Mouse (Mus musculus) cortical plate, adult 2 months (tissue): Measurements from ENCODE around the gene Ier5l. TPM values are rescaled to one million over a fixed set of nuclear protein-coding genes. Genes with fewer than 3 reads are reported as not detected.
A peak's percentile ranks its signal among the peaks of the same experiment; 100 is the strongest.

Experiments used
- H3K27ac ChIP-seq: fragments of 200-500 bp; 2 replicates; pipeline ENCODE4 v1.5.1; 2012; ENCODE audit warnings: low read length, control low read depth, inconsistent platforms; ENCODE audit not compliant: insufficient read depth
- H3K4me1 ChIP-seq: fragments of 200-500 bp; 2 replicates; pipeline ENCODE4 v1.6.1; 2011; ENCODE audit warnings: low read length; ENCODE audit not compliant: control insufficient read depth, insufficient read depth
- H3K4me3 ChIP-seq: fragments of 200-500 bp; 2 replicates; pipeline ENCODE4 v1.5.1; 2011; ENCODE audit warnings: mild to moderate bottlenecking, low read length, control low read depth; ENCODE audit not compliant: insufficient read depth
- CTCF ChIP-seq: fragments of 200-500 bp; IDR thresholded peaks from 2 replicates; pipeline ENCODE4 v1.5.1; 2011; ENCODE audit warnings: mild to moderate bottlenecking, control low read depth, low read length; ENCODE audit not compliant: insufficient read depth; ENCODE audit errors: extremely low read depth
- POLR2A ChIP-seq: fragments of 200-500 bp; IDR thresholded peaks from 2 replicates; pipeline ENCODE4 v1.6.1; 2011; ENCODE audit warnings: mild to moderate bottlenecking, low read length, control low read depth; ENCODE audit not compliant: insufficient read depth; ENCODE audit errors: extremely low read depth
- polyA plus RNA-seq: library from polyadenylated mRNA; depleted of rRNA; stranded (reverse); fragments of >200 nt; gene quantifications from 2 replicates; pipeline ENCODE4 v1.2.3, GENCODE M21; 2012; rRNA removed

The Ier5l gene
- 19.5 and 22.1 TPM in 2 replicates for polyA plus RNA-seq

- Histone ChIP-seq H3K27ac (peak within 1 kb of the TSS; percentile 90), H3K4me3 (peak within 1 kb of the TSS; percentile 52), H3K4me1 (no peaks in the 10 kb centered on the region)
- TF ChIP-seq CTCF = no peak
- peak; percentile 95 for TF ChIP-seq POLR2A
These were observed at the start of gene Ier5l for GRCm38 (mm10) chr2:30474039-30474438. TSS of gene Ier5l (minus strand) at chr2:30474219.

DNA sequence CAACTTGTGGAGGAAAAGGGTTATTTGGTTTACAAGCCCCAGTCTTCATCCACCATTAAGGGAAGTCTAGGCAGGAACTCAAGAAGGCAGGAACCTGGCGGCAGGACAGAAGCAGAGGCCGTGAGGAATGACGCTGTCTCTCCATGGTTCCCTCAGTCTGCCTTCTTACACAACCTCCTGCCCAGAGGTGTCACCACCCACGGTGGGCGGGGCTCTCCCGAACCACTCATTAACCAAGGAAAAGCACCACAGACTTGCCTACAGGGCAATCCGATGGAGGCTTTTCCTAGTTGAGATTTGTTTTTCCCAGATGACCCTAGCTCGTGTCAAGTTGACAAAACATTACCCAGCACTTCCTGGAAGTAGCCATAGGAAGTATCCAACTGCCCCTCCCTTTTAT lies 49.7 kb upstream of the Ier5l start:
- no peak overlapping the region for H3K27ac ChIP-seq

GRCm38 (mm10) chr2:30510711-30511380 lies 36.8 kb upstream of the Ier5l start:
- no peaks in the 10 kb centered on the region for H3K4me1 ChIP-seq
- no peak for TF ChIP-seq CTCF
- TF ChIP-seq POLR2A = no peak
- no peak overlapping the region for H3K4me3 ChIP-seq
- H3K27ac ChIP-seq = no peak overlapping the region

More for the DNA sequence above, 49.7 kb upstream of the Ier5l start:
- Histone ChIP-seq H3K4me3 (no peak overlapping the region), H3K4me1 (peaks cover 3% of the 10 kb centered on the region)
- TF ChIP-seq POLR2A (no peak), CTCF (no peak)

DNA sequence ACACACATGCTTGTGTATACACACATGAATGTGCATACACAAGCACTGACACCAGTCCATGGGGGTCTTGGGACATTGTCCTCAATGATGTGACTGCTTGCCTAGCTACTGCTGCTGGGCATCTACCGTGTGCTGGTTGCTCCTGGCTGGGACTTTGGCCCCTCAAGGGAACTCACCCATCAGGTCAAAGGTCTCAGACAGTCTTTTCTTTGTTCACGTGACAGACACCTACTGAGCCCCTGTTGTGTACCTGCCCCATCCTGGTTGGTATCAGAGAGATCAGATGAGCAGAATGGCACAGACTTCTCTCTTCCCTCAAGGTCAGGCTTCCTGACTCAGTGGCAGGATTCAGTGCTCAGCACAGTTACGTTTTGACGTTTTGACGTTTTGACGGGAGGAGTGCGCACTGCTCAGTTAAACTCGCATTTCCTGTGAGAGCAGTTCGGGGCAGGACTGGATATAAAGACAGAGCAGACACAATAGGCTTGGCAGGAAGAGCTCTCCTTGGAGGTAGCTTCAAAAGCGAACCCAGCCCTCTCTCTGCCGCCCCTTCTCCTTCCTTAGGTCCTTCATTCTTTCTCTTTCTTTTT lies 33.2 kb upstream of the Ier5l start:
- Histone ChIP-seq H3K4me1 (peaks cover 2% of the 10 kb centered on the region), H3K4me3 (no peak overlapping the region), H3K27ac (no peak overlapping the region)
- TF ChIP-seq POLR2A (no peak), CTCF (no peak)

DNA sequence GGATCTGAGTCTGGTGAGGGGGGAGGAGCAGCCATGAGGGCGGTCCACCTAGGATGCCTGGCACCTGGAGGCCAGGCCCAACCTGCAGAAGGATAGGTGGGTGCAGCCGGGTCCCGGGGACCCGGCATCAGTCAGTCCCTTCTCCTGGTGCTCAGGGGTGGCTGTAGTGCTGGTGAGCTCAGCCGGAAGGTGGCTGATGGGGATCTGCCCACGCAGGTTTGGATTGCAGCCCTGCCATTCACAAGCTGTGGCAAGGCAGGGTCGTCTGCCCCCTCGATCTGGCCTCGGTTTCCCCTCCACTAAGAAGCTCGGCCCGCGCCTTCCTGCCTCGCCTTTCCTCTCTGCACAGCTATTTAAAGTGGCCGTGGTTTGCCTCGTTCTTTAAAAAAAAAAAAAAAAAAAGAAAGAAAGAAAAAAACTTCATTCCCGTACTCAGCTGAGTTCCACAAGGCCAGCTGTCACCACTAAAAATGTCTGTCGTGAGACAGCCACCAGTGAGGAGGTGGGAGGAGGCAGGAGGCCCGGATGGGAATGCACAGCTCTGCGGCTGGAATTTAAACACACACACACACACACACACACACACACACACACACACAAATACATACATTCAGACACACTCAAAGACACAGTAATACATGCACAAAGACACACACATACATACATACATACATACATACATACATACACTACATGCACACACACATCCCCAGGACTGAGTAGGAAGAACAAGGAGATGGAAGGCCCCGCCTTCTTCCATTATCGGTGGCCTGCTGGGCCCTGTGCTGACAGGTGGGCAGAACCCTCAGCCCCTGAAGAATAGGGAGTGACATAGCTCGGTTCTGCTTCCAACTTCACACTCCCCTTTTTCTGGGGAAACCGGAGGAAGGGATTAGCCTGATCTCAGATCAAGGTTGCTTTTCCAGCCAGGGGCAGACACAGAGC lies 29.9 kb upstream of the Ier5l start:
- no peak for TF ChIP-seq CTCF
- TF ChIP-seq POLR2A = 0 out of 2 replicates have a peak, but pooled peaks have one; percentile 23
- H3K27ac ChIP-seq = peak overlapping the region; percentile 93
- H3K4me3 ChIP-seq = no peak overlapping the region
- peaks cover 2% of the 10 kb centered on the region for H3K4me1 ChIP-seq

DNA sequence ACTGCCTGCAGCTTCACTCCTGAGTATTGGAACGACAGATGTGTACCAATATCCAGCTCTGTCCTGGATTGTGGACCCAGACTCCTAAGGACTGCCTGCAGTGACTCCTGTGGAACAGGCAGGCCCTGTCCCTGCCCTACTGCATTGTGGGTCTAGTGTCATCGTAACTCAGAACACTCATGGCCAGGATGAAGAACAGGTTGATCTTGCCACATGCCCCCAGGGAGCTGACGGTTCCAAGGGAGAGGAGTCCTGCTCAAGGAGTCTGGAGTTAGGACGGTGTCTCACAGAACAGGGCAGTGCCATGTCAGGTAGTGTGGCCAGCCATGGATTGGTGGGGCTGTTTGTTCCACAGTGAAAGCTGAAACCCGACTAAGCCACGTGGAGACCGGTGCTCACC lies 27.7 kb upstream of the Ier5l start:
- TF ChIP-seq POLR2A (no peak), CTCF (no peak)
- H3K27ac ChIP-seq = no peak overlapping the region
- no peak overlapping the region for H3K4me3 ChIP-seq
- H3K4me1 ChIP-seq = peaks cover 2% of the 10 kb centered on the region

DNA sequence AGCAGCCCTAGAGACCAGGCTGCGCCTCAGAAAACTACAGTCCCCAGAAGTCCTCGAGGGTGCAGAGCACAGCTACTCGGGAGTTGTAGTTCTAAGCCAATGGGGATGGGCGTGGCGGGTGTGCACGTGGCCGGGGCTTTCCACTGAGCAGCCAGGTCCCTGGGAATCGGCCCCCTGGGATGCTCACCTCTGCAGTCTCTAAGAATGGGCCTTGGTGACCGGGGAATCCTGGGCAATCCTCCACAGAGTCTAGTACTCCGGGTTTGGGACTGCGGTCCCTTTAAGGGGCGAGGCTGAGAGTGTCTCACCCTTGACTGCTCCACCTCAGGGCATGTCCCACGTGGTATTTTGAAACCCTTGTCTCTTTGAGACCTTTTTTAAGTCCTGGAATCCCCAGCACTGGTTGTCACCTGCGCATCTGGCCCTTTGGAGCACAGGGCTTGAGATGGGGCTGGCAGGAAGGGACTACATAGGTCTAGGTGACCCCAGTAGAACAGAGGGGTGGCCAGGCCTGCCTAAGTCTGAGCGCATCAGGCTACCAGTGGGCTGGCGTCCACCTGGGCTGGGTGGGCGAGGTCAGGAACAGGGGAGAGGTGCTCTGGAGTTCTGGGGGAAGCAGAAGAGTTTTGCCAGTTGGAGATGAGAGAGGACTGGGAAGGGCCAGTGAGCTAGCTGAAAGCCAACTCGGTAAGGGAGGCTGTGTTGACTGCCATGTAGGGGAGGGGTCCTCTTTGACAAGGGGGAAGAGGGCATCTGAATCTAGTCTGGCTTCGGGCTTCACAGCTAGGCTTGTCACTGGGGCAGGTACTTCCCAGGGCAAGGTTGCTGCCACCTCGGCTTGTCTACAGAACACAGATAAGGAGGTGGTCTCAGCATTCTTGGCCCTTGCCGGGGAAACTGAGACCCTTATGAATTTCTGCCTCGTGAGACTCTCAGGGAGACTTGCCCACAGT lies 22.2 kb upstream of the Ier5l start:
- H3K27ac ChIP-seq = no peak overlapping the region

DNA sequence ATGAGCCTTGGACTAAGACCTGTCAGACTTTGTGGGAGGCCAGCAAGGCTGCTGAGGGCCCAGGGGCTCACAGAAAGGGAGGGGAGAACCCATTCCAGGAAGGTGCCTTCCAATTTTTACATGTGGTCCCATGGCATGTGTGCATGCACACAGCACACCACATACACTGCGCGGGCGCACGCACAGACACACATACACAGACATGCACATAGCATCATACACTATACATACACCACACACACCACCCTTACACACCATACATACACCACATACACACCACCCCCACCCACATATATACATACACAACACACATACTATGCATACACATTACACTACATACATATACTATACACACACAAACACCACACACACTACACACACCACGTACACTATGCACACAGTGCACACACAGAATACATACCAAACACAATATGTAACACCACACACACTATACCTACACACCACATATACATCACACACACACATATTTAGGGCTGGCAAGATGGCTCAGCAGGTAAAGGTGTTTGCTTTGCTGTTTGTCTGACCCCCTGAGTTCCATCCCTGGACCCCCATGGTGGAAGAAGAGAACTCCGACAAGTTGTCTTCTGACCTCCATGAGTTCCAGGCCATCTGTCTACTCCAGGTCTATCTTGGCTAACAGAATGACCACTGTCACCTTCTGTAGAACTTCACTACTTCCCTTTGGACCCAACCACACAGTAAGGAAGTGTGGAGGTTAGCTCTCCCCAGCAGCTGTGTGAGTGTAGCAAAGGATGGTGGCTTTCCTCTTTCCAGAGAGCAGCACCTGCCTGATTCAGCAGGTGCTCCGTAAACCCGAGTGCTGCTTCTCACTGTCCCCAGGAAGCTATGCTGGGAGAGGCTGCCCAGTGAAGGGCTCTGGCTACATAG lies 21.2 kb upstream of the Ier5l start:
- no peaks in the 10 kb centered on the region for H3K4me1 ChIP-seq
- H3K4me3 ChIP-seq = no peak overlapping the region
- no peak overlapping the region for H3K27ac ChIP-seq
- TF ChIP-seq CTCF (no peak), POLR2A (no peak)

More for the DNA sequence above, 22.2 kb upstream of the Ier5l start:
- no peak for TF ChIP-seq POLR2A
- no peak for TF ChIP-seq CTCF
- H3K4me1 ChIP-seq = no peaks in the 10 kb centered on the region
- H3K4me3 ChIP-seq = peak overlapping the region; percentile 3
